Mouse (Mus musculus): ENCODE measurements around the gene Ckap2.

DNA sequence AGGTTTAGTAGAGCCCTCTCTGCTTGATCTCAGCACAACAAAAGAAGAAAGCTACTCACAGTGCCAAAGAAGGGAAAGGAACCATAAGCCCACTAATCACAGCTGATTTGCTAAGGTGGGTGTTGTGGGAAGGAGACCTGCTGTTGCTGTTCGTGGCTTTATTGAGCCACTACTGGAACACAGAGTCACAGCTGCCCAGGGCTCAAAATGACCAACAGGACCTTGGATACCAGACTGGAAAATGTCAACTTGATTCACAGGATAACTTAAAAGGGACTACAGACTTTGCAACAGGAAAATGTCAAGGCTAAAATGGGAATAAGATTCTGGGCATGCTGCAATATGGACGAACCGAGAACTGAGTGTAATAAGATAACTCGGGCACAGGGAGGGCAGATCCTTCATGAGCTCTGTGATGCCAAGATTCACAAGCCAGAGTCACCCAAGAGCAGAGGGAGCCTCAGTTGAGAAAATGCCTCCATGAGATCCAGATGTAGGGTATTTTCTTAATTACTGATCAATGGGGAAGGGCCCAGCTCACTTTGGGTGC, 43.7 kb downstream of the Ckap2 start:
- TF ChIP-seq ZC3H11A (IDR thresholded peaks at IDR 0.05; ENCODE audit: borderline replicate concordance, low read depth, low read length): no peak
- TF ChIP-seq CHD2 (IDR thresholded peaks at IDR 0.05; ENCODE audit: low read depth, low read length): no peak
- TF ChIP-seq MAFK (IDR thresholded peaks at IDR 0.05; ENCODE audit: insufficient read depth, low read depth, low read length): no peak
